Mouse (Mus musculus) bone marrow, adult 2 months (tissue): ENCODE data around the gene Dnajc4.

Source experiments
- CTCF ChIP-seq: fragments of 200-500 bp; IDR thresholded peaks from 2 replicates; pipeline ENCODE4 v1.5.1; 2011; ENCODE audit warnings: low read length, control low read depth; ENCODE audit not compliant: control insufficient read depth, insufficient read depth
- POLR2A ChIP-seq: fragments of 200-500 bp; IDR thresholded peaks from 2 replicates; pipeline ENCODE4 v1.6.1; 2011; ENCODE audit warnings: low read depth, mild to moderate bottlenecking, control low read depth, low read length, borderline replicate concordance; ENCODE audit not compliant: control insufficient read depth

- TF ChIP-seq CTCF: no peak
- TF ChIP-seq POLR2A: no peak
Measured at GRCm38 (mm10) chr19:6973581-6974190, 18.7 kb downstream of the Dnajc4 start.
